Mouse (Mus musculus): Measurements from ENCODE around the gene Cyp2g1. TPM values are rescaled to one million over a fixed set of nuclear protein-coding genes. Genes with fewer than 3 reads are reported as not detected.

Gene Cyp2g1
- polyA plus RNA-seq, 1 experiment, result not detected

Other genes with a start within 250 kb of the Cyp2g1 start
- gene Vmn1r185, start 190.4 kb upstream of the Cyp2g1 start, polyA plus RNA-seq (2012; rRNA removed), result not detected in 2 replicates
- gene Cyp2b23, start 122.5 kb upstream of the Cyp2g1 start, polyA plus RNA-seq (2012; rRNA removed), result not detected in 2 replicates
- gene Cyp2b19, start 51.8 kb upstream of the Cyp2g1 start, polyA plus RNA-seq (2012; rRNA removed), result not detected in 2 replicates
- 0.10 TPM in 1 of 2 replicates, not detected in the other for gene Cyp2a5, start 26.4 kb downstream of the Cyp2g1 start, polyA plus RNA-seq (2012; rRNA removed)
- not detected in 2 replicates for gene Cyp2a22, start 130.5 kb downstream of the Cyp2g1 start, polyA plus RNA-seq (2012; rRNA removed)
- not detected in 2 replicates for gene Cyp2a12, start 220.2 kb downstream of the Cyp2g1 start, polyA plus RNA-seq (2012; rRNA removed)